Mouse (Mus musculus) thymus, postnatal 0 days (tissue): ENCODE results near the gene Cd3g. TPM values are rescaled to one million over a fixed set of nuclear protein-coding genes. Genes with fewer than 3 reads are reported as not detected.

Experiments
- DNase-seq: peaks from one replicate; pipeline ENCODE4 v3.0.0-alpha.2; 2015; ENCODE audit warnings: low spot score
- polyA plus RNA-seq: library from polyadenylated mRNA; unstranded; fragments of >200 nt; fragmentation: Nextera tagmentation; extraction: Ambion mirVana; gene quantifications from 2 replicates; pipeline ENCODE4 v1.2.1, GENCODE M21; 2015

Gene Cd3g
- polyA plus RNA-seq, 1 experiment from 2014 or later, result 973 TPM

- no peak for DNase-seq
These were observed 60.6 kb downstream of the Cd3g start for GRCm38 (mm10) chr9:44919606-44920005.

Other genes with a start within 250 kb of the Cd3g start
- 3.0 and 3.3 TPM in 2 replicates for gene Phldb1, start 245.2 kb downstream of the Cd3g start, polyA plus RNA-seq
- 111 and 116 TPM in 2 replicates for gene Arcn1, start 212.6 kb downstream of the Cd3g start, polyA plus RNA-seq
- 68.0 and 74.0 TPM in 2 replicates for gene Ift46, start 212.5 kb downstream of the Cd3g start, polyA plus RNA-seq
- 0.72 and 0.82 TPM in 2 replicates for gene Tmem25, start 181.1 kb downstream of the Cd3g start, polyA plus RNA-seq
- gene Ttc36, start 177.4 kb downstream of the Cd3g start, polyA plus RNA-seq, result 1.5 and 3.0 TPM in 2 replicates
- gene Kmt2a, start 99.1 kb downstream of the Cd3g start, polyA plus RNA-seq, result 13.1 and 20.1 TPM in 2 replicates
- 971 and 1,014 TPM in 2 replicates for gene Atp5l, start 59.7 kb downstream of the Cd3g start, polyA plus RNA-seq
- 18.6 and 19.5 TPM in 2 replicates for gene Ube4a, start 14.8 kb downstream of the Cd3g start, polyA plus RNA-seq
- gene Cd3d, start 1.4 kb upstream of the Cd3g start, polyA plus RNA-seq, result 485 and 511 TPM in 2 replicates
- 511 and 576 TPM in 2 replicates for gene Cd3e, start 29.2 kb upstream of the Cd3g start, polyA plus RNA-seq
- 5.9 and 7.4 TPM in 2 replicates for gene Mpzl2, start 59.4 kb upstream of the Cd3g start, polyA plus RNA-seq
- gene Mpzl3, start 74.8 kb upstream of the Cd3g start, polyA plus RNA-seq, result 7.7 and 8.9 TPM in 2 replicates
- gene Jaml, start 98.8 kb upstream of the Cd3g start, polyA plus RNA-seq, result 7.2 and 8.1 TPM in 2 replicates
- gene Scn2b, start 137.4 kb upstream of the Cd3g start, polyA plus RNA-seq, result 5.4 and 6.6 TPM in 2 replicates
- gene Scn4b, start 158.0 kb upstream of the Cd3g start, polyA plus RNA-seq, result 8.0 and 9.1 TPM in 2 replicates
- gene BC049352, start 201.6 kb upstream of the Cd3g start, polyA plus RNA-seq, result 0.57 and 0.82 TPM in 2 replicates
- 3.6 and 4.9 TPM in 2 replicates for gene Tmprss4, start 223.7 kb upstream of the Cd3g start, polyA plus RNA-seq